Mouse (Mus musculus): ENCODE measurements around the gene Tigit.

DNA sequence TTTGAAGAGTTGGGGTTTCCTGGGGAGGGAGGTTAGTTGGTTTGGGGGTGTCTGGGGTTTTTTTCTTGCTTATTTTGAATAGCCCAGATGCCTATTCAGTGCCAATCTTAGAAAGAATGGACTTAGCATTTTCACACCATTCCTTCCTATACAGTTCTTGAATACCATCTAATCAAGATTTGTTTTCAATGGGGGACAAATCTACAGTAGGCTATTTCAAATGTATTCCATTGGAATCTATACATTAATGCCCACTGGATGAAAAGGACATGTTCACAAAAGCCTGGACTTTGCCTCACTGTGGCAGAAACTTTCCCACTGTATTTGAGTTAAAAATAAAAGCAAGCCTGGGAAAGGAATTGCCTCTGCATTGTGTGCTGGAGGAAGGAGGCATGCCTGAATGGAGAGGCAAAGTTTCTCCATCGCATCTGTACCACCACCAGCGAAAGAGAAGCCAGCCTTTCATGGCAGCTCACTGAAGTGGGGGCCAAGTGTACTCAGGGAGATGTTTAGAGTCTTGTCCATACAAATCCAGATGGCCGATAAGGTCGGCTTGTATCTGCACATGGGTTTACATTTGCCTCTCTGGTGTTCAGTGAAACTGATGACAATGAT lies 59.4 kb downstream of the Tigit start:
- TF ChIP-seq POLR2A (IDR thresholded peaks at IDR 0.05; ENCODE audit: insufficient read depth, low read depth, low read length) = no peak
- TF ChIP-seq CTCF (IDR thresholded peaks at IDR 0.05) = no peak
- no peak for TF ChIP-seq EP300 (IDR thresholded peaks at IDR 0.05; ENCODE audit: insufficient read depth, low read depth, low read length)
